ENCODE assay signal across 21 mouse cellular contexts in genomic region chr2:122638673-122639072, GRCm38 (mm10). TPM values are rescaled to one million over a fixed set of nuclear protein-coding genes. Genes with fewer than 3 reads are reported as not detected.
A peak's percentile ranks its signal among the peaks of the same experiment; 100 is the strongest.
DNase-seq lines count a peak whose midpoint lies in the region; ATAC-seq and TF ChIP-seq lines count a peak whose summit lies in the region.
"Had no signal": no experiment of that assay in that cellular context is flagged by ENCODE, and none has a peak within 500 bp of the region (broad histone marks: within the 10 kb centered on the region; RNA-seq: fewer than 3 reads in every experiment).

No protein-coding gene starts in this region.

- no peak for DNase-seq in liver, postnatal 0 days
- DNase-seq in CH12.LX (ENCODE audit: extremely low read depth) (no peak), adipocyte (ENCODE audit: low spot score) (no peak)
- no peak for DNase-seq in thymus, postnatal 25 days
- DNase-seq: adrenal gland, adult 8-10 months; adrenal gland, postnatal 25 days; B cell, adult 2 months; cerebellum, adult 18-20 months; cerebellum, adult 9-10 months; cerebellum, postnatal 25 days; gastrocnemius, postnatal 25 days had no signal

- H3K4me1 ChIP-seq in liver, postnatal 0 days (ENCODE audit: insufficient read depth): no peaks in the 10 kb centered on the region
- 0 out of 2 replicates have a peak, but pooled peaks cover 6% of the 10 kb centered on the region for H3K4me1 ChIP-seq in liver, embryonic 12.5 days
- peaks cover 0 to 10% of the 10 kb centered on the region in 2 experiments; a peak in 1 of 4 replicates for H3K4me1 ChIP-seq in CH12.LX (ENCODE audit: control insufficient read depth in 1 of 2, insufficient read depth in 2 of 2)
- H3K4me1 ChIP-seq in small intestine, adult 2 months (ENCODE audit: control insufficient read depth, insufficient read depth, insufficient read length, low read length): no peaks in the 10 kb centered on the region
- H3K4me1 ChIP-seq: embryonic facial prominence, embryonic 12.5 days; hindbrain, embryonic 12.5 days had no signal

- H3K27ac ChIP-seq in liver, postnatal 0 days (ENCODE audit: low read depth): no peak overlapping the region
- H3K27ac ChIP-seq in liver, embryonic 12.5 days: no peak overlapping the region
- no peak overlapping the region for H3K27ac ChIP-seq in CH12.LX (ENCODE audit: insufficient read depth, low read depth)
- no peak overlapping the region for H3K27ac ChIP-seq in small intestine, adult 2 months (ENCODE audit: insufficient read depth, low read depth, low read length)
- H3K27ac ChIP-seq: embryonic facial prominence, embryonic 12.5 days; embryonic facial prominence, embryonic 15.5 days; forebrain, embryonic 15.5 days; hindbrain, embryonic 12.5 days; hindbrain, embryonic 15.5 days had no signal

- H3K4me2 ChIP-seq in liver, postnatal 0 days (ENCODE audit: low read depth, low read length): 0 out of 2 replicates have a peak overlapping the region, but pooled peaks have one; percentile 11
- no peak overlapping the region for H3K4me2 ChIP-seq in liver, embryonic 12.5 days
- peak overlapping the region; percentile 99 for H3K4me2 ChIP-seq in CH12.LX (ENCODE audit: insufficient read depth, low read depth, poor library complexity, severe bottlenecking)

- no peaks in the 10 kb centered on the region for H3K9me3 ChIP-seq in liver, postnatal 0 days (ENCODE audit: low read length)
- no peaks in the 10 kb centered on the region for H3K9me3 ChIP-seq in liver, embryonic 12.5 days (replicated peaks)
- no peaks in the 10 kb centered on the region for H3K9me3 ChIP-seq in CH12.LX (replicated peaks; ENCODE audit: low read length)
- H3K9me3 ChIP-seq: embryonic facial prominence, embryonic 12.5 days; embryonic facial prominence, embryonic 15.5 days; forebrain, embryonic 15.5 days; hindbrain, embryonic 12.5 days; hindbrain, embryonic 15.5 days had no signal

- H3K4me3 ChIP-seq in liver, postnatal 0 days (ENCODE audit: low read depth, low read length): 0 out of 2 replicates have a peak overlapping the region, but pooled peaks have one; percentile 42
- H3K4me3 ChIP-seq in liver, embryonic 12.5 days: no peak overlapping the region
- peak overlapping the region; percentile 4 to 73 (median 64) for H3K4me3 ChIP-seq in CH12.LX (replicated peaks in 1 of 3; ENCODE audit: low read depth in 2 of 3, low read length in 2 of 3, poor library complexity in 1 of 3)
- H3K4me3 ChIP-seq in small intestine, adult 2 months (ENCODE audit: low read depth, low read length): peak overlapping the region; percentile 41
- H3K4me3 ChIP-seq: embryonic facial prominence, embryonic 12.5 days; forebrain, embryonic 15.5 days; hindbrain, embryonic 12.5 days; hindbrain, embryonic 15.5 days had no signal

- ATAC-seq in liver, postnatal 0 days: no peak
- ATAC-seq in liver, embryonic 12.5 days: no peak
- ATAC-seq: forebrain, embryonic 15.5 days had no signal

- 39% methylated on average over 5 of the region's 5 CpGs for WGBS in liver, postnatal 0 days (ENCODE audit: insufficient replicate concordance)
- WGBS in liver, embryonic 12.5 days (ENCODE audit: insufficient replicate concordance): 30% methylated on average over 5 of the region's 5 CpGs
- WGBS in small intestine, adult 2 months: 27% methylated on average over 5 of the region's 5 CpGs

- no peak overlapping the region for H3K9ac ChIP-seq in liver, postnatal 0 days (replicated peaks)
- no peak overlapping the region for H3K9ac ChIP-seq in liver, embryonic 12.5 days
- peak overlapping the region; percentile 93 for H3K9ac ChIP-seq in CH12.LX (ENCODE audit: insufficient read depth, low read depth)
- H3K9ac ChIP-seq: embryonic facial prominence, embryonic 12.5 days; embryonic facial prominence, embryonic 15.5 days; forebrain, embryonic 15.5 days; hindbrain, embryonic 12.5 days; hindbrain, embryonic 15.5 days had no signal

- H3K27me3 ChIP-seq in liver, postnatal 0 days (ENCODE audit: insufficient read depth, low read length): peaks cover 13% of the 10 kb centered on the region; the same call in 1 of the 2 replicates
- H3K27me3 ChIP-seq in liver, embryonic 12.5 days (replicated peaks): peaks cover 34% of the 10 kb centered on the region
- peaks cover 2% of the 10 kb centered on the region for H3K27me3 ChIP-seq in CH12.LX (replicated peaks)
- no peaks in the 10 kb centered on the region for H3K27me3 ChIP-seq in small intestine, adult 2 months (ENCODE audit: control insufficient read depth, insufficient read depth, low read length)

- no peak for TF ChIP-seq POLR2A in CH12.LX (IDR thresholded peaks at IDR 0.05; ENCODE audit: low read depth, low read length)
- TF ChIP-seq POLR2A in small intestine, adult 2 months (IDR thresholded peaks at IDR 0.05; ENCODE audit: low read depth, low read length): no peak

- dilution Hi-C loops in CH12.LX (cut with MboI; ENCODE audit: extremely low pct_ligation_motif_present, extremely low pct_unique_long_range_greater_than_20kb, low sequenced_read_pairs): no loop called here

- TF ChIP-seq CTCF in liver, postnatal 0 days (IDR thresholded peaks at IDR 0.05; ENCODE audit: low read depth): no peak
- TF ChIP-seq CTCF in CH12.LX (conservative IDR thresholded peaks at IDR 0.05 in 1 of 2, IDR thresholded peaks at IDR 0.05 in 1 of 2; ENCODE audit: low read depth in 2 of 2, low read length in 2 of 2): no peak
- no peak for TF ChIP-seq CTCF in small intestine, adult 2 months (IDR thresholded peaks at IDR 0.05; ENCODE audit: extremely low read depth, insufficient read length, insufficient replicate concordance, low read depth, low read length)

- no peak for TF ChIP-seq EP300 in liver, postnatal 0 days (IDR thresholded peaks at IDR 0.05; ENCODE audit: low read depth)
- TF ChIP-seq EP300 in CH12.LX (IDR thresholded peaks at IDR 0.05; ENCODE audit: low read length): no peak

- H3K36me3 ChIP-seq in liver, postnatal 0 days (replicated peaks; ENCODE audit: insufficient read depth, low read length): no peaks in the 10 kb centered on the region
- peaks cover 5% of the 10 kb centered on the region for H3K36me3 ChIP-seq in liver, embryonic 12.5 days
- peaks cover 14 to 19% of the 10 kb centered on the region in 2 experiments for H3K36me3 ChIP-seq in CH12.LX (replicated peaks in 1 of 2; ENCODE audit: control insufficient read depth in 1 of 2, insufficient read depth in 1 of 2, low read length in 1 of 2)
- no peaks in the 10 kb centered on the region; the same call in 1 of the 2 replicates for H3K36me3 ChIP-seq in small intestine, adult 2 months (ENCODE audit: control insufficient read depth, insufficient read depth, low read length)
- H3K36me3 ChIP-seq: embryonic facial prominence, embryonic 15.5 days; forebrain, embryonic 15.5 days had no signal

- no peak for TF ChIP-seq RAD21 in CH12.LX (IDR thresholded peaks at IDR 0.05; ENCODE audit: low read depth, low read length)

- H3K79me2 ChIP-seq in CH12.LX (replicated peaks; ENCODE audit: control insufficient read depth, extremely low read depth, insufficient read depth, poor library complexity, severe bottlenecking): no peaks in the 10 kb centered on the region

- in situ Hi-C loops in CH12.LX (cut with MboI; ENCODE audit: low pct_ligation_motif_present, low pct_unique_long_range_greater_than_20kb, low sequenced_read_pairs): loop anchor here (10.0 kb wide), 1 partner anchor 116 kb away; no protein-coding TSS in a partner anchor

TF ChIP-seq in CH12.LX, 34 proteins besides CTCF, POLR2A, EP300 and RAD21:
- TF ChIP-seq E2F4 (IDR thresholded peaks at IDR 0.05; ENCODE audit: insufficient replicate concordance, low read depth, low read length): no peak
- TF ChIP-seq MEF2A (IDR thresholded peaks at IDR 0.05; ENCODE audit: borderline replicate concordance, low read depth, low read length): no peak
- TF ChIP-seq USF2 (conservative IDR thresholded peaks at IDR 0.05; ENCODE audit: low read depth, low read length): no peak
- TF ChIP-seq BHLHE40 (IDR thresholded peaks at IDR 0.05; ENCODE audit: low read depth, low read length): no peak
- TF ChIP-seq POLR2AphosphoS2 (IDR thresholded peaks at IDR 0.05; ENCODE audit: low read depth, low read length): no peak
- no peak for TF ChIP-seq ZMIZ1 (IDR thresholded peaks at IDR 0.05; ENCODE audit: low read depth, low read length)
- no peak for TF ChIP-seq GABPA (IDR thresholded peaks at IDR 0.05; ENCODE audit: insufficient replicate concordance, low read depth, low read length)
- TF ChIP-seq ETS1 (conservative IDR thresholded peaks at IDR 0.05; ENCODE audit: low read depth, low read length): no peak
- no peak for TF ChIP-seq ZC3H11A (IDR thresholded peaks at IDR 0.05; ENCODE audit: low read depth, low read length)
- TF ChIP-seq HCFC1 (IDR thresholded peaks at IDR 0.05; ENCODE audit: low read depth, low read length): no peak
- no peak for TF ChIP-seq TBP (conservative IDR thresholded peaks at IDR 0.05; ENCODE audit: low read depth, low read length)
- no peak for TF ChIP-seq MAZ (IDR thresholded peaks at IDR 0.05; ENCODE audit: low read depth, low read length)
- no peak for TF ChIP-seq IRF4 (IDR thresholded peaks at IDR 0.05; ENCODE audit: low read depth, low read length)
- no peak for TF ChIP-seq JUND (conservative IDR thresholded peaks at IDR 0.05; ENCODE audit: low read depth, low read length)
- TF ChIP-seq NELFE (IDR thresholded peaks at IDR 0.05; ENCODE audit: low read depth, low read length): no peak

RNA-seq across cellular contexts. Expression of gene AA467197, which starts 1.9 kb away (rescaled TPM):
- 6.0 and 6.8 TPM in 2 replicates for polyA plus RNA-seq in liver, postnatal 0 days (2015; fragmentation: Nextera tagmentation; extraction: Ambion mirVana)
- polyA plus RNA-seq in liver, embryonic 12.5 days (2016; fragmentation: Nextera tagmentation; extraction: Ambion mirVana): 0.17 and 0.26 TPM in 2 replicates
- 13.7 and 30.4 TPM in 2 replicates for total RNA-seq in CH12.LX (2012; rRNA removed)
- total RNA-seq in CH12.LX (2014; rRNA removed): 6.4 and 6.6 TPM in 2 replicates
- 3.1 and 3.7 TPM in 2 replicates for polyA plus RNA-seq in CH12.LX (2012; ENCODE audit: insufficient read length, low read depth)
- polyA plus RNA-seq in small intestine, adult 2 months (2012; rRNA removed): 8.6 and 9.7 TPM in 2 replicates
- total RNA-seq: gastrocnemius, postnatal 25 days; heart, postnatal 25 days; MEL had no signal
- polyA plus RNA-seq: forebrain, embryonic 15.5 days; heart, embryonic 14.5 days had no signal

RNA-seq across cellular contexts. Expression of gene Gatm, which starts 27.6 kb away (rescaled TPM):
- polyA plus RNA-seq in liver, postnatal 0 days (2015; fragmentation: Nextera tagmentation; extraction: Ambion mirVana): 28.0 and 30.6 TPM in 2 replicates
- polyA plus RNA-seq in liver, embryonic 12.5 days (2016; fragmentation: Nextera tagmentation; extraction: Ambion mirVana): 19.3 and 19.9 TPM in 2 replicates
- total RNA-seq in CH12.LX (2012; rRNA removed) (35.9 and 46.0 TPM in 2 replicates), CH12.LX (2014; rRNA removed) (23.3 and 25.0 TPM in 2 replicates)
- 8.8 and 13.0 TPM in 2 replicates for polyA plus RNA-seq in CH12.LX (2012; ENCODE audit: insufficient read length, low read depth)
- 2.0 and 31.7 TPM in 2 replicates for polyA plus RNA-seq in small intestine, adult 2 months (2012; rRNA removed)
- total RNA-seq: MEL had no signal
